Mouse (Mus musculus) liver, embryonic 15.5 days (tissue): Measurements from ENCODE around the gene Rapgef6. TPM values are rescaled to one million over a fixed set of nuclear protein-coding genes. Genes with fewer than 3 reads are reported as not detected.

ENCODE experiments used
- ATAC-seq: fragments of 200-750 bp; cut with Nextera tagmentation; 2 replicates; pipeline ENCODE4 v1.8.0; 2017; ENCODE audit warnings: moderate number of reproducible peaks, mild to moderate bottlenecking, moderate library complexity; ENCODE audit not compliant: insufficient read depth
- H3K27ac ChIP-seq: fragments of 300-500 bp; sonication (generic); replicated peaks from 2 replicates; pipeline ENCODE4 v1.5.1; 2015; ENCODE audit warnings: mild to moderate bottlenecking, inconsistent platforms
- H3K27me3 ChIP-seq: fragments of 300-500 bp; sonication (generic); 2 replicates; pipeline ENCODE4 v1.6.1; 2015; ENCODE audit warnings: mild to moderate bottlenecking, inconsistent platforms
- H3K36me3 ChIP-seq: fragments of 300-500 bp; sonication (generic); replicated peaks from 2 replicates; pipeline ENCODE4 v1.6.1; 2015; ENCODE audit warnings: moderate library complexity, mild to moderate bottlenecking, inconsistent platforms
- H3K4me1 ChIP-seq: fragments of 300-500 bp; sonication (generic); replicated peaks from 2 replicates; pipeline ENCODE4 v1.6.1; 2015; ENCODE audit warnings: inconsistent platforms
- H3K4me2 ChIP-seq: fragments of 300-500 bp; sonication (generic); 2 replicates; pipeline ENCODE4 v1.6.1; 2015; ENCODE audit warnings: moderate library complexity, mild to moderate bottlenecking, inconsistent platforms
- H3K4me3 ChIP-seq: fragments of 300-500 bp; sonication (generic); replicated peaks from 2 replicates; pipeline ENCODE4 v1.5.1; 2015; ENCODE audit warnings: mild to moderate bottlenecking, inconsistent platforms
- H3K9ac ChIP-seq: fragments of 300-500 bp; sonication (generic); 2 replicates; pipeline ENCODE4 v1.6.1; 2015; ENCODE audit warnings: moderate library complexity, mild to moderate bottlenecking, inconsistent platforms
- H3K9me3 ChIP-seq: fragments of 300-500 bp; sonication (generic); replicated peaks from 2 replicates; pipeline ENCODE4 v1.6.1; 2016; ENCODE audit warnings: inconsistent platforms
- WGBS: fragments of 180-500 bp; shearing (Covaris S2); methylation state at CpG from one replicate; pipeline ENCODE4 v1.1.7; 2015; ENCODE audit warnings: mixed read lengths; ENCODE audit not compliant: insufficient replicate concordance; 5-methylcytosine and 5-hydroxymethylcytosine counted together
- polyA plus RNA-seq: library from polyadenylated mRNA; unstranded; fragments of >200 nt; fragmentation: Nextera tagmentation; extraction: Ambion mirVana; gene quantifications from 2 replicates; pipeline ENCODE4 v1.2.1, GENCODE M21; 2015

The Rapgef6 gene
- polyA plus RNA-seq, 1 experiment from 2014 or later, result 20.9 TPM

GRCm38 (mm10) chr11:54528002-54528401 lies 5.4 kb downstream of the Rapgef6 start:
- Histone ChIP-seq H3K27me3 (no peaks in the 10 kb centered on the region), H3K36me3 (no peaks in the 10 kb centered on the region), H3K4me1 (peaks cover 46% of the 10 kb centered on the region), H3K9ac (no peak overlapping the region), H3K4me3 (no peak overlapping the region), H3K27ac (no peak overlapping the region), H3K9me3 (no peaks in the 10 kb centered on the region), H3K4me2 (no peak overlapping the region)
- 31% methylated on average over 2 of the region's 2 CpGs for WGBS
- ATAC-seq, result no peak

DNA sequence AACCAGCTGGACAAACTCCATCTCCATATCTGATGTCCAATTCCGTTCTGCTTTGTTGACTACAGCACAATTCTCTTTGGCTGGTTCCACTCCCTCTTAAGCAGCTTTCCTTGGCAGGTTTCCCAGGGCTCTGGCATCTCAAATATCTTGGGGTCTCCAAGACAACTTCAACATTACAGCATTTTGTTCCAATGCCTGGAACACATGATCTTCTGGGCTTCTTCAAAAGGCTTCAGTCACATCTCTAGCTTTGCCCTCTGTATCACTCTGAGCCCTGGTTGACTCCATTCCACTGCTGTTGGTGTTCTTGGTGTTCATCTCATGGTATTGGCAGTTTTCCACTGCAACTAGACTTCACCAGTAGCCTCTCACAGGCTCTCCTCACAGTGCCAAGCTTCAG lies 7.7 kb downstream of the Rapgef6 start:
- Histone ChIP-seq H3K4me2 (no peak overlapping the region), H3K36me3 (no peaks in the 10 kb centered on the region), H3K9ac (no peak overlapping the region), H3K27ac (0 out of 2 replicates have a peak overlapping the region, but pooled peaks have one; percentile 7), H3K27me3 (no peaks in the 10 kb centered on the region), H3K9me3 (no peaks in the 10 kb centered on the region), H3K4me1 (peaks cover 38% of the 10 kb centered on the region), H3K4me3 (no peak overlapping the region)
- WGBS, result 67% methylated on average over 1 of the region's 1 CpGs
- ATAC-seq, result no peak

DNA sequence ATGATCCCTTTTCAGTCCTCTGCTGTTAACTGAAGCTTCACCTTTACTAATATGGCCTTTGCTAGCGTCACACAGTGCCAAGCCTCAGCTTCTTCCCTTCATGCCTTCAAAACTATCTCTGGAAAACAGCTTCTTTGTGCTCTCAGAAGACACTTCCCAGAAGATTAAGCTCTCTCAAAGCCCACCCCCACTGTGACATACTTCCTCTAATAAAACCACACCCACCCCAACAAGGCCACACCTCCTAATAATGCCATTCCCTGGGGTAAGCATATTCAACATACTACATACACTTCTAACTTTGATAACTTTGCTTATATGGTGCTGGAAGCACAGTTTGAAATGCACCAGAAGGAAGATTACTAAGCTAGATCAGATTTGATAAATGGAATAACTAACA lies 8.3 kb downstream of the Rapgef6 start:
- H3K27me3 ChIP-seq, result no peaks in the 10 kb centered on the region
- H3K27ac ChIP-seq, result no peak overlapping the region
- no peak overlapping the region for H3K4me3 ChIP-seq
- no peak for ATAC-seq
- H3K9ac ChIP-seq, result no peak overlapping the region
- WGBS, result 63% methylated on average over 1 of the region's 1 CpGs
- peaks cover 39% of the 10 kb centered on the region for H3K4me1 ChIP-seq
- H3K9me3 ChIP-seq, result no peaks in the 10 kb centered on the region
- H3K4me2 ChIP-seq, result no peak overlapping the region
- no peaks in the 10 kb centered on the region for H3K36me3 ChIP-seq

- H3K27me3 ChIP-seq, result no peaks in the 10 kb centered on the region
- H3K4me3 ChIP-seq, result no peak overlapping the region
- no peak overlapping the region for H3K9ac ChIP-seq
- peaks cover 31% of the 10 kb centered on the region for H3K4me1 ChIP-seq
- H3K9me3 ChIP-seq, result no peaks in the 10 kb centered on the region
- no peaks in the 10 kb centered on the region for H3K36me3 ChIP-seq
- no peak overlapping the region for H3K4me2 ChIP-seq
- no peak for ATAC-seq
- H3K27ac ChIP-seq, result no peak overlapping the region
- WGBS, result 26% methylated on average over 2 of the region's 2 CpGs
Observed at GRCm38 (mm10) chr11:54533834-54534233, 11.2 kb downstream of the Rapgef6 start.

GRCm38 (mm10) chr11:54534871-54535270 lies 12.2 kb downstream of the Rapgef6 start:
- Histone ChIP-seq H3K27me3 (no peaks in the 10 kb centered on the region), H3K27ac (no peak overlapping the region), H3K9me3 (no peaks in the 10 kb centered on the region), H3K4me2 (no peak overlapping the region), H3K4me1 (peaks cover 36% of the 10 kb centered on the region), H3K36me3 (no peaks in the 10 kb centered on the region), H3K4me3 (no peak overlapping the region), H3K9ac (no peak overlapping the region)
- WGBS, result 24% methylated on average over 6 of the region's 6 CpGs
- ATAC-seq, result peak; percentile 47; the same call in 1 of the 2 replicates

- Histone ChIP-seq H3K4me2 (no peak overlapping the region), H3K36me3 (no peaks in the 10 kb centered on the region), H3K27ac (no peak overlapping the region), H3K9ac (no peak overlapping the region), H3K4me3 (no peak overlapping the region), H3K9me3 (no peaks in the 10 kb centered on the region), H3K4me1 (peaks cover 55% of the 10 kb centered on the region), H3K27me3 (no peaks in the 10 kb centered on the region)
- 57% methylated on average over 2 of the region's 2 CpGs for WGBS
- no peak for ATAC-seq
Observed at GRCm38 (mm10) chr11:54539031-54539430, 16.4 kb downstream of the Rapgef6 start.

- Histone ChIP-seq H3K9ac (no peak overlapping the region), H3K9me3 (no peaks in the 10 kb centered on the region), H3K4me3 (no peak overlapping the region), H3K4me1 (peaks cover 55% of the 10 kb centered on the region), H3K36me3 (no peaks in the 10 kb centered on the region), H3K27ac (no peak overlapping the region), H3K4me2 (no peak overlapping the region), H3K27me3 (no peaks in the 10 kb centered on the region)
- 70% methylated on average over 2 of the region's 2 CpGs for WGBS
- no peak for ATAC-seq
Observed at GRCm38 (mm10) chr11:54539486-54539885, 16.8 kb downstream of the Rapgef6 start.

DNA sequence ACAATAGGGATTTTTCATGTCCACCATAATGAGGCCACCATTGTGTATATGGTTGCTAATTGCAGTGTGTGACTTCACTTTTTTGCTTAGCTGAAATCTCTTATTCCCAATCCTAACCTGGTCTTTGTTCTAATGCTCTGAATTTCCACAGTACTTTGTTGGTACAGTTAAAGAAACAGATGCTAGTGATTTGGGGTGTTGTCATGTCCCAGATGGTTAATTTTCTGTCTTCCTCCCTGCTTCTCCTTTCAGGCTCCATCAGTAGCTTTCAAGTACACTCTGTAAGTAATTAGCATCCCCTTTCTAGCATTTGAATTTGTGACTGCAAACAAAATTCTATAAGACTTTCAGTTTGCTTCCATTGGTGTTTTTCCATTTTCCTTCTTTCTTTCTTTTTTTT lies 17.7 kb downstream of the Rapgef6 start:
- peaks cover 52% of the 10 kb centered on the region for H3K4me1 ChIP-seq
- no peak overlapping the region for H3K4me3 ChIP-seq
- H3K27ac ChIP-seq, result no peak overlapping the region
- no peaks in the 10 kb centered on the region for H3K9me3 ChIP-seq
- no peaks in the 10 kb centered on the region for H3K27me3 ChIP-seq
- no peaks in the 10 kb centered on the region for H3K36me3 ChIP-seq
- no peak overlapping the region for H3K9ac ChIP-seq
- no peak for ATAC-seq
- no peak overlapping the region for H3K4me2 ChIP-seq

GRCm38 (mm10) chr11:54542414-54542813 lies 19.8 kb downstream of the Rapgef6 start:
- Histone ChIP-seq H3K9me3 (no peaks in the 10 kb centered on the region), H3K4me2 (peak overlapping the region; percentile 40; the same call in 1 of the 2 replicates), H3K36me3 (peaks cover 5% of the 10 kb centered on the region; the same call in 1 of the 2 replicates), H3K4me1 (peaks cover 46% of the 10 kb centered on the region), H3K4me3 (no peak overlapping the region), H3K9ac (no peak overlapping the region), H3K27me3 (no peaks in the 10 kb centered on the region), H3K27ac (peak overlapping the region; percentile 62; the same call in 1 of the 2 replicates)
- peak; percentile 76 for ATAC-seq

- Histone ChIP-seq H3K4me1 (no peaks in the 10 kb centered on the region), H3K9ac (no peak overlapping the region), H3K36me3 (0 out of 2 replicates have a peak, but pooled peaks cover 4% of the 10 kb centered on the region), H3K4me3 (no peak overlapping the region), H3K27me3 (no peaks in the 10 kb centered on the region), H3K4me2 (no peak overlapping the region), H3K9me3 (no peaks in the 10 kb centered on the region), H3K27ac (no peak overlapping the region)
- no peak for ATAC-seq
- WGBS, result 78% methylated on average over 2 of the region's 2 CpGs
Observed at GRCm38 (mm10) chr11:54554970-54555369, 32.3 kb downstream of the Rapgef6 start.

GRCm38 (mm10) chr11:54562761-54563160 lies 40.1 kb downstream of the Rapgef6 start:
- Histone ChIP-seq H3K4me2 (no peak overlapping the region), H3K36me3 (0 out of 2 replicates have a peak, but pooled peaks cover 4% of the 10 kb centered on the region), H3K4me3 (no peak overlapping the region), H3K27ac (no peak overlapping the region), H3K9me3 (no peaks in the 10 kb centered on the region), H3K4me1 (no peaks in the 10 kb centered on the region), H3K9ac (no peak overlapping the region), H3K27me3 (no peaks in the 10 kb centered on the region)
- no peak for ATAC-seq
- WGBS, result 58% methylated on average over 5 of the region's 5 CpGs

- Histone ChIP-seq H3K4me2 (no peak overlapping the region), H3K27ac (no peak overlapping the region), H3K27me3 (no peaks in the 10 kb centered on the region), H3K9me3 (no peaks in the 10 kb centered on the region), H3K4me1 (no peaks in the 10 kb centered on the region), H3K36me3 (peaks cover 10% of the 10 kb centered on the region; the same call in 1 of the 2 replicates), H3K4me3 (no peak overlapping the region), H3K9ac (no peak overlapping the region)
- WGBS, result 35% methylated on average over 1 of the region's 1 CpGs
- ATAC-seq, result no peak
Observed at GRCm38 (mm10) chr11:54567959-54568358, 45.3 kb downstream of the Rapgef6 start.
